Mouse (Mus musculus): Measurements from ENCODE around the gene Il31ra. TPM values are rescaled to one million over a fixed set of nuclear protein-coding genes. Genes with fewer than 3 reads are reported as not detected.

Il31ra gene
- polyA plus RNA-seq, 1 experiment from 2014 or later = 0.08 TPM

DNA sequence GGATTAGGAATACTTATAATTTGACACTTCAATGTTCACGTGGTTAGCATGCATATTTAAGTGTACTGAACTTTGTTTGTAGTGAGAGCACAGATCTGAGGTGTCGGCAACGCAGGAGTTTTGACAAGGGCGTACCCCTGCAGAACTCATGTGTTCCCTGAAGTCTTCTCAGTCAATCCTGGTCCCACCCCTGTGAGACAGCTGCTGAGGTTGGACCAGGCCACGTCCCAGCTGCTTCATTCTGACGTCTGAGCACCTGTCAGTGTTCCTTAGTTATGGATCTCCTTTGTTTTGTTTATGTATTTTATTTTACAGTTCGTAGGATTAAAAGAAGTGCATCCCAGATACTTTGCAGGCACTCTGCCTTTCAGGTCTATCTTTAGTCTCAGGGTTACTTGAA, 111.1 kb downstream of the Il31ra start:
- no peak for ATAC-seq (ENCODE audit: insufficient read depth)
- Histone ChIP-seq H3K4me1 (replicated peaks) (no peaks in the 10 kb centered on the region), H3K9me3 (replicated peaks) (no peaks in the 10 kb centered on the region), H3K27me3 (no peaks in the 10 kb centered on the region), H3K36me3 (replicated peaks) (peaks cover 23% of the 10 kb centered on the region), H3K27ac (replicated peaks) (no peak overlapping the region), H3K4me3 (replicated peaks) (no peak overlapping the region), H3K4me2 (no peak overlapping the region), H3K9ac (no peak overlapping the region)
- 71% methylated on average over 7 of the region's 7 CpGs for WGBS (ENCODE audit: insufficient replicate concordance)

DNA sequence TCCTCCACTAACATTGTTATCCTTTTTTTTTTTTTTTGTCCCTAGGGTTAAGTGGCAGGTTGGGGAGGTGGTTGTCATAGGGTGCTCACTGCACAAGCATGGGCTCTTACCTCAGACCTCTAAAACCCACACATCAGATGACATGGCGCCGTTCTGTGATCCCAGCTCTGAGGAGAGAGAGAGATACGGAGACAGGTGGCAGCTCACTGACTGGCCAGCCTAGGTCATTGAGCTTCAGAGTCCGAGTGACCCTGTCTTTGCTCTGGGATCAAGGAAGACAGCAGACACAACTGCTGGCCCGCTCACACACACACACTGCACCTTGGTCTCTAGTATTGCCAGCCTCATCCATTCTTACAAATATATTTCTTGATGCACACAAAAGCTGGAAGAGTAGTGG, 111.6 kb downstream of the Il31ra start:
- H3K4me1 ChIP-seq (replicated peaks) = no peaks in the 10 kb centered on the region
- H3K4me3 ChIP-seq (replicated peaks) = no peak overlapping the region
- ATAC-seq (ENCODE audit: insufficient read depth) = no peak
- no peak overlapping the region for H3K9ac ChIP-seq
- H3K9me3 ChIP-seq (replicated peaks) = no peaks in the 10 kb centered on the region
- no peaks in the 10 kb centered on the region for H3K27me3 ChIP-seq
- no peak overlapping the region for H3K4me2 ChIP-seq
- no peak overlapping the region for H3K27ac ChIP-seq (replicated peaks)
- WGBS (ENCODE audit: insufficient replicate concordance) = 82% methylated on average over 5 of the region's 5 CpGs
- peaks cover 23% of the 10 kb centered on the region for H3K36me3 ChIP-seq (replicated peaks)

DNA sequence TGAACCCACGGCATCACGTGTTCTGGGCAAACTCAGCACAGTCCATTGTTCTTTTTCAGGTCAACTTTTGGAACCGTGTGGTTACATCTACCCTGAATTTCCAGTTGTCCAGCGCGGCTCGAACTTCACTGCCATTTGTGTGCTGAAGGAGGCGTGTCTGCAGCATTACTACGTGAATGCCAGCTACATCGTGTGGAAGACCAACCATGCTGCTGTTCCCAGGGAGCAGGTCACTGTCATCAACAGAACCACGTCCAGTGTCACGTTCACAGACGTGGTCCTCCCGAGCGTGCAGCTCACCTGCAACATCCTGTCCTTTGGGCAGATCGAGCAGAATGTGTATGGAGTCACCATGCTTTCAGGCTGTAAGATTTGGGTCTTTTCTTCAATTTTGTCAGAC, 114.2 kb downstream of the Il31ra start:
- no peaks in the 10 kb centered on the region for H3K27me3 ChIP-seq
- H3K4me3 ChIP-seq (replicated peaks) = no peak overlapping the region
- 70% methylated on average over 15 of the region's 15 CpGs for WGBS (ENCODE audit: insufficient replicate concordance)
- ATAC-seq (ENCODE audit: insufficient read depth) = no peak
- H3K27ac ChIP-seq (replicated peaks) = no peak overlapping the region
- no peak overlapping the region for H3K4me2 ChIP-seq
- H3K9me3 ChIP-seq (replicated peaks) = no peaks in the 10 kb centered on the region
- H3K36me3 ChIP-seq (replicated peaks) = peaks cover 22% of the 10 kb centered on the region; the same call in 1 of the 2 replicates
- no peak overlapping the region for H3K9ac ChIP-seq
- no peaks in the 10 kb centered on the region for H3K4me1 ChIP-seq (replicated peaks)

DNA sequence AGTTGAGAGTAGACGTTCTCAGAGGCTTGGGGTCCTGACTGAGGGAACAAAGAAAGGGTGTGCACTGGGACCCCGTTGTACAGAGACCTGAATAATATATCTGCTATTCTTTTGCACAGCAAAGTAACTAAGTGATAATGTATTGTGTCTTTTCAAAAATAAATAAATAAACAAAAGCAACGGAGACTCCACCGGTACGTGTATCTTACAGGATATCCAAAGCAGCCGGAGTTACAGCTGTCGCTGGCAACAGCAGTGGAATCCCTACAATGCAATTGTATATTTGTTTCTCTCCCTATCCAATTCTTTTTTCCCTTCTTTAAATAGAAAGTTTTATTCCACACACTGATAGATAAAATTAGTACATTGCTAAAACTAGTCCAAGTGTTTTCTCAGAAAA, 115.1 kb downstream of the Il31ra start:
- 76% methylated on average over 7 of the region's 7 CpGs for WGBS (ENCODE audit: insufficient replicate concordance)
- Histone ChIP-seq H3K4me3 (replicated peaks) (no peak overlapping the region), H3K27ac (replicated peaks) (no peak overlapping the region), H3K4me2 (no peak overlapping the region), H3K36me3 (replicated peaks) (peaks cover 18% of the 10 kb centered on the region; the same call in 1 of the 2 replicates), H3K9ac (no peak overlapping the region), H3K27me3 (no peaks in the 10 kb centered on the region), H3K4me1 (replicated peaks) (no peaks in the 10 kb centered on the region), H3K9me3 (replicated peaks) (no peaks in the 10 kb centered on the region)
- ATAC-seq (ENCODE audit: insufficient read depth) = no peak

DNA sequence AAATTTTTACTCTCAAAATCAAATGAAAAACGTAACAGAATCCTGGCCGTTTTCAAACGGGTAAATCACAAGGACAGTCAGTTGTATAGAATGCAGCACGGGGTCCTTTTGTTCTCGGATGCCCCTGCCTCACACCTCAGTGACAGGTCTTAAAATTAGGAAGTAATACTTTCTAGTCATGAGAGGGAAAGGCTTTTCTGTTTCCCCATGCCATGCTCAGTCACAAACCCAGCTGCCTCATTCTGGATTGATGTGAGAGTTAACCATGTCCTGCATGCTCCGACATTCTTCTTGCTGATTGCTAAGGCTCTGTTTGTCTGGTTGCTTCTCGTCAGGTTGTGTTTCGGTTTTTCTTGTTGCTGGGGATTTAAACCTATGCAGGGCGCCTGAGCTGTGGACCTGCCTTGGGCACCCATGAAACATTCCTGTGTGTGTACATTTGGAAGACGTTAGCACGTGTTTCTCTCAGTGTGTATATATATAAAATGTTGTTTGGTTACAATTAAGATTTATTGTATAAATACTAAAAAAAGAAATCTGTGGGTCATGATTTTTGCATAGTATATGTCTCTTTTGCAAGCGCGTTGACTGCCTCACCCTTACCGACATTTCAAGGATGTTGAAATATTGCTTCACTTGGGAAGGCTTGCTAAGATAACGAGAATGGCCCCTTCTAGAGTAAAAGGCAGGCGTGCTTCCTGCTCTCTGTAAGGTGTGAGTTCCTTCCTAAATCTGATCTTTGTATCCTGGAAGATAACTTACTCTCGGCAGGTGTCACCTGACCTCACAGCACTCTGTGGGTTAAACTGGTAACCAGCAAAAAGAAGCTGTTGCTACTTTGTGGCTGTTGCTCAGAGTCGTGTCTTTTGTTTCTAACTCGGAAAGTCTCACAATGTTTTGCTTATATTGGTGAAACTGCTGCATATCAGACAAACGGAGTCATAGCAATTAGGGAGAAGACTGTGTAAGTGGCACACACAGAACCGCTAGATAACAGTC, 120.1 kb downstream of the Il31ra start:
- no peak for ATAC-seq (ENCODE audit: insufficient read depth)
- Histone ChIP-seq H3K9ac (no peak overlapping the region), H3K27ac (replicated peaks) (no peak overlapping the region), H3K36me3 (replicated peaks) (peaks cover 11% of the 10 kb centered on the region; the same call in 1 of the 2 replicates), H3K27me3 (no peaks in the 10 kb centered on the region), H3K4me1 (replicated peaks) (peaks cover 6% of the 10 kb centered on the region; the same call in 1 of the 2 replicates), H3K4me3 (replicated peaks) (no peak overlapping the region), H3K4me2 (no peak overlapping the region), H3K9me3 (replicated peaks) (no peaks in the 10 kb centered on the region)
- WGBS (ENCODE audit: insufficient replicate concordance) = 60% methylated on average over 21 of the region's 21 CpGs

DNA sequence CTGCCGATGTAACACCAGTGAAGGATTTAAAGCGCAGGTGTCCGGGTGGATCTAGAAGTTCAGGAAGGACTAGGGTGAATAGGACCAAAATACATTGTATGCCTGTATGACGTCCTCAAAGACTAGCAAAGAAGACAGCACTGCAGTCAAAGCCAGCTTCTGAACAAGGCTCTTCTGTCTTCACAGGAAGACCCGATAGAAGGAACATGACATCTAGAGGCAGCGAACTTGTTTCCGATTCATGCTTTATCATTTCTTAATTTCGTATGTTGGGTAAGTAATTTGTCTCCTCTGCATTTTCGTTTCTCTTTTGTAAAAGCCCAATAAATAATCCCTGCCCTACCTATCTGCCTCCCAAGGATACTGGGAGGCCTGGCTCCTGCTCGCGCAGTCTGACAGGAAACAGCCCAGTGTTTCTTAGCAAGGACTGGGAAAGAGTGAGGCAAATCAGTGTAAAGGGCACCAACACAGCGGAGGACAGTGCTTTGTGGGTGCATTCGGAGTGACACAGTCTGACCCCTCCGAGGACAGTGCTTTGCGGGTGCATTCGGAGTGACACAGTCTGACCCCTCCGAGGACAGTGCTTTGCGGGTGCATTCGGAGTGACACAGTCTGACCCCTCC, 121.6 kb downstream of the Il31ra start:
- Histone ChIP-seq H3K9ac (no peak overlapping the region), H3K4me3 (replicated peaks) (no peak overlapping the region), H3K27me3 (no peaks in the 10 kb centered on the region), H3K9me3 (replicated peaks) (no peaks in the 10 kb centered on the region), H3K36me3 (replicated peaks) (peaks cover 11% of the 10 kb centered on the region; the same call in 1 of the 2 replicates), H3K4me2 (no peak overlapping the region), H3K4me1 (replicated peaks) (peaks cover 6% of the 10 kb centered on the region; the same call in 1 of the 2 replicates), H3K27ac (replicated peaks) (no peak overlapping the region)
- WGBS (ENCODE audit: insufficient replicate concordance) = 80% methylated on average over 19 of the region's 19 CpGs
- ATAC-seq (ENCODE audit: insufficient read depth) = no peak

DNA sequence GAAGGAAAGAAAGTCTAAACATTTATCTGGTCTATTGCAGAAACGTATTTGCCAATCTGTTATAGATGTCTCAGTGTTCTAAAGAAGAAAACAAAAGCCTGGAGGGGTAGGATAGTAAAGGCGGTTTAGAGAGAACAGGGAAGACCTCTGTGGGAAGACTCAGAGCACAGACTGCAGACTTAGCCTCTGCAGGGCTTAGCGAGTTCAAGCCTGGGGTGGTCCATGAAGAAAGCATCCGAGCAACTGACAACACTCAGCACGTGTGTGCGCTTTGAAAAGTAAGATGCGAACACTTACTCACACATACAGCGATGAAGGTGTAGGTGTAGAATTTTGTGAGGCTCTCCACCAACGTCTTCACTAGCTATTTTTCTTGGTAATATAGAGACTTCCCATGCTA, 123.0 kb downstream of the Il31ra start:
- Histone ChIP-seq H3K27me3 (no peaks in the 10 kb centered on the region), H3K4me1 (replicated peaks) (peaks cover 6% of the 10 kb centered on the region; the same call in 1 of the 2 replicates), H3K9ac (no peak overlapping the region), H3K27ac (replicated peaks) (no peak overlapping the region), H3K4me2 (no peak overlapping the region), H3K9me3 (replicated peaks) (no peaks in the 10 kb centered on the region), H3K4me3 (replicated peaks) (no peak overlapping the region), H3K36me3 (replicated peaks) (peaks cover 10% of the 10 kb centered on the region; the same call in 1 of the 2 replicates)
- WGBS (ENCODE audit: insufficient replicate concordance) = 75% methylated on average over 9 of the region's 9 CpGs
- ATAC-seq (ENCODE audit: insufficient read depth) = no peak

Other genes with a start within 250 kb of the Il31ra start
- 4.8 and 5.6 TPM in 2 replicates for gene Il6st, start 130.3 kb downstream of the Il31ra start, polyA plus RNA-seq (2015; fragmentation: Nextera tagmentation; extraction: Ambion mirVana)
- gene Ddx4, start 58.1 kb upstream of the Il31ra start, polyA plus RNA-seq (2015; fragmentation: Nextera tagmentation; extraction: Ambion mirVana) = 0.23 and 0.33 TPM in 2 replicates
- 12.2 and 15.2 TPM in 2 replicates for gene Slc38a9, start 66.4 kb upstream of the Il31ra start, polyA plus RNA-seq (2015; fragmentation: Nextera tagmentation; extraction: Ambion mirVana)
- 42.1 and 45.6 TPM in 2 replicates for gene Plpp1, start 206.4 kb upstream of the Il31ra start, polyA plus RNA-seq (2015; fragmentation: Nextera tagmentation; extraction: Ambion mirVana)

Data from liver, embryonic 15.5 days (tissue).